Mouse (Mus musculus): ENCODE data around the gene Tns2.

Gene Tns2

GRCm38 (mm10) chr15:102100161-102100981 lies at the start of gene Tns2:
Gene Tns2, plus strand, starts transcription at chr15:102100413.
- in situ Hi-C loops (cut with MboI, MseI), result no loop called here

- in situ Hi-C loops (cut with MboI, MseI), result no loop called here
Measured at GRCm38 (mm10) chr15:102051920-102052683, 48.1 kb upstream of the Tns2 start.

GRCm38 (mm10) chr15:102056495-102057174 lies 43.6 kb upstream of the Tns2 start:
- in situ Hi-C loops (cut with MboI, MseI), result no loop called here

GRCm38 (mm10) chr15:102065661-102066325 lies 34.4 kb upstream of the Tns2 start:
- in situ Hi-C loops (cut with MboI, MseI), result loop anchor here in 1 of 2 experiments (10.0 kb wide), 1 partner anchor 291 kb away; no protein-coding TSS in a partner anchor

- in situ Hi-C loops (cut with MboI, MseI), result no loop called here
Measured at GRCm38 (mm10) chr15:102070476-102071467, 29.4 kb upstream of the Tns2 start.

- in situ Hi-C loops (cut with MboI, MseI), result no loop called here
Measured at GRCm38 (mm10) chr15:102072963-102073558, 27.2 kb upstream of the Tns2 start.

GRCm38 (mm10) chr15:102073559-102074069 lies 26.6 kb upstream of the Tns2 start, which contains the start of gene Eif4b:
Gene Eif4b, plus strand, starts transcription at chr15:102073773.
- in situ Hi-C loops (cut with MboI, MseI), result no loop called here

GRCm38 (mm10) chr15:102074070-102074731 lies 26.0 kb upstream of the Tns2 start:
- in situ Hi-C loops (cut with MboI, MseI), result no loop called here

- in situ Hi-C loops (cut with MboI, MseI), result loop anchor here in 1 of 2 experiments (5.0 kb wide), 1 partner anchor 808 kb away; no protein-coding TSS in a partner anchor
Measured at GRCm38 (mm10) chr15:102074876-102075585, 25.2 kb upstream of the Tns2 start.

- in situ Hi-C loops (cut with MboI, MseI), result loop anchor here in 1 of 2 experiments (5.0 kb wide), 1 partner anchor 810 kb away; no protein-coding TSS in a partner anchor
Measured at GRCm38 (mm10) chr15:102077111-102077677, 23.0 kb upstream of the Tns2 start.

- in situ Hi-C loops (cut with MboI, MseI), result loop anchor here in 1 of 2 experiments (5.0 kb wide), 1 partner anchor 812 kb away; no protein-coding TSS in a partner anchor
Measured at GRCm38 (mm10) chr15:102079221-102079620, 21.0 kb upstream of the Tns2 start.

- in situ Hi-C loops (cut with MboI, MseI), result loop anchor here (5.0 to 10.0 kb wide), 3 partner anchors 412 to 813 kb away; partner anchors contain the start of gene Gm10337 (in 1 of the 2)
Measured at GRCm38 (mm10) chr15:102079924-102080323, 20.3 kb upstream of the Tns2 start.

- in situ Hi-C loops (cut with MboI, MseI), result loop anchor here (5.0 to 10.0 kb wide), 2 partner anchors 412 to 424 kb away; partner anchors contain the start of gene Gm10337 (in 1 of the 2)
Measured at GRCm38 (mm10) chr15:102080429-102080828, 19.8 kb upstream of the Tns2 start.

GRCm38 (mm10) chr15:102082148-102082547 lies 18.1 kb upstream of the Tns2 start:
- in situ Hi-C loops (cut with MboI, MseI), result loop anchor here (5.0 to 10.0 kb wide), 2 partner anchors 410 to 423 kb away; partner anchors contain the start of gene Gm10337 (in 1 of the 2)

- in situ Hi-C loops (cut with MboI, MseI), result loop anchor here (5.0 to 10.0 kb wide), 2 partner anchors 409 to 422 kb away; partner anchors contain the start of gene Gm10337 (in 1 of the 2)
Measured at GRCm38 (mm10) chr15:102083028-102083427, 17.2 kb upstream of the Tns2 start.

GRCm38 (mm10) chr15:102089914-102090585 lies 10.2 kb upstream of the Tns2 start:
- in situ Hi-C loops (cut with MboI, MseI), result loop anchor here in 1 of 2 experiments (10.0 kb wide), 1 partner anchor 415 kb away; the partner anchor contains the start of gene Gm10337

Measured in T-helper 17 cell (primary cell).